Mouse (Mus musculus): ENCODE data around the gene Kiss1. TPM values are rescaled to one million over a fixed set of nuclear protein-coding genes. Genes with fewer than 3 reads are reported as not detected.

Kiss1 gene
- polyA plus RNA-seq (2012; ENCODE audit: insufficient read depth, insufficient read length, low replicate concordance, missing spikeins), result not detected in 2 replicates

- Histone ChIP-seq H3K4me1 (ENCODE audit: control insufficient read depth, insufficient read depth, low read length) (0 out of 2 replicates have a peak, but pooled peaks cover 9% of the 10 kb centered on the region), H3K4me3 (ENCODE audit: insufficient read depth, low read depth, low read length) (no peak within 1 kb of the TSS), H3K27ac (ENCODE audit: insufficient read depth, low read depth, low read length) (no peak within 1 kb of the TSS)
- TF ChIP-seq CTCF (IDR thresholded peaks at IDR 0.05; ENCODE audit: insufficient read depth, low read depth, low read length), result no peak
- no peak for TF ChIP-seq POLR2A (IDR thresholded peaks at IDR 0.05; ENCODE audit: insufficient read depth, low read depth, low read length)
- 64% methylated on average over 13 of the region's 13 CpGs for WGBS
Observed at GRCm38 (mm10) chr1:133321267-133321925, at the start of gene Kiss1. TSS of gene Kiss1 (plus strand) at chr1:133321875.

GRCm38 (mm10) chr1:133274163-133274562 is 47.5 kb upstream of the Kiss1 start:
- H3K4me3 ChIP-seq (ENCODE audit: insufficient read depth, low read depth, low read length), result no peak overlapping the region
- peaks cover under 1% of the 10 kb centered on the region; the same call in 1 of the 2 replicates for H3K4me1 ChIP-seq (ENCODE audit: control insufficient read depth, insufficient read depth, low read length)
- WGBS, result 97% methylated on average over 19 of the region's 19 CpGs
- H3K27ac ChIP-seq (ENCODE audit: insufficient read depth, low read depth, low read length), result no peak overlapping the region
- TF ChIP-seq POLR2A (IDR thresholded peaks at IDR 0.05; ENCODE audit: insufficient read depth, low read depth, low read length) (no peak), CTCF (IDR thresholded peaks at IDR 0.05; ENCODE audit: insufficient read depth, low read depth, low read length) (no peak)

GRCm38 (mm10) chr1:133276983-133277382 is 44.7 kb upstream of the Kiss1 start:
- WGBS, result 79% methylated on average over 5 of the region's 5 CpGs

GRCm38 (mm10) chr1:133278539-133278938 is 43.1 kb upstream of the Kiss1 start:
- no peak overlapping the region for H3K27ac ChIP-seq (ENCODE audit: insufficient read depth, low read depth, low read length)
- WGBS, result 87% methylated on average over 6 of the region's 6 CpGs
- TF ChIP-seq POLR2A (IDR thresholded peaks at IDR 0.05; ENCODE audit: insufficient read depth, low read depth, low read length), result no peak
- TF ChIP-seq CTCF (IDR thresholded peaks at IDR 0.05; ENCODE audit: insufficient read depth, low read depth, low read length), result no peak

More at GRCm38 (mm10) chr1:133276983-133277382, 44.7 kb upstream of the Kiss1 start:
- Histone ChIP-seq H3K27ac (ENCODE audit: insufficient read depth, low read depth, low read length) (no peak overlapping the region), H3K4me1 (ENCODE audit: control insufficient read depth, insufficient read depth, low read length) (peaks cover 3% of the 10 kb centered on the region), H3K4me3 (ENCODE audit: insufficient read depth, low read depth, low read length) (no peak overlapping the region)
- no peak for TF ChIP-seq POLR2A (IDR thresholded peaks at IDR 0.05; ENCODE audit: insufficient read depth, low read depth, low read length)
- TF ChIP-seq CTCF (IDR thresholded peaks at IDR 0.05; ENCODE audit: insufficient read depth, low read depth, low read length), result no peak

GRCm38 (mm10) chr1:133278946-133279631 is 42.6 kb upstream of the Kiss1 start:
- TF ChIP-seq POLR2A (IDR thresholded peaks at IDR 0.05; ENCODE audit: insufficient read depth, low read depth, low read length) (no peak), CTCF (IDR thresholded peaks at IDR 0.05; ENCODE audit: insufficient read depth, low read depth, low read length) (no peak)
- H3K27ac ChIP-seq (ENCODE audit: insufficient read depth, low read depth, low read length), result no peak overlapping the region

More at GRCm38 (mm10) chr1:133278539-133278938, 43.1 kb upstream of the Kiss1 start:
- Histone ChIP-seq H3K4me1 (ENCODE audit: control insufficient read depth, insufficient read depth, low read length) (peaks cover 3% of the 10 kb centered on the region), H3K4me3 (ENCODE audit: insufficient read depth, low read depth, low read length) (no peak overlapping the region)

GRCm38 (mm10) chr1:133279632-133280093 is 42.0 kb upstream of the Kiss1 start:
- Histone ChIP-seq H3K27ac (ENCODE audit: insufficient read depth, low read depth, low read length) (no peak overlapping the region), H3K4me3 (ENCODE audit: insufficient read depth, low read depth, low read length) (no peak overlapping the region), H3K4me1 (ENCODE audit: control insufficient read depth, insufficient read depth, low read length) (peaks cover 3% of the 10 kb centered on the region)
- TF ChIP-seq POLR2A (IDR thresholded peaks at IDR 0.05; ENCODE audit: insufficient read depth, low read depth, low read length) (no peak), CTCF (IDR thresholded peaks at IDR 0.05; ENCODE audit: insufficient read depth, low read depth, low read length) (no peak)
- WGBS, result 53% methylated on average over 11 of the region's 11 CpGs

More at GRCm38 (mm10) chr1:133278946-133279631, 42.6 kb upstream of the Kiss1 start:
- WGBS, result 82% methylated on average over 15 of the region's 15 CpGs
- Histone ChIP-seq H3K4me1 (ENCODE audit: control insufficient read depth, insufficient read depth, low read length) (peaks cover 3% of the 10 kb centered on the region), H3K4me3 (ENCODE audit: insufficient read depth, low read depth, low read length) (no peak overlapping the region)

- TF ChIP-seq POLR2A (IDR thresholded peaks at IDR 0.05; ENCODE audit: insufficient read depth, low read depth, low read length), result no peak
- TF ChIP-seq CTCF (IDR thresholded peaks at IDR 0.05; ENCODE audit: insufficient read depth, low read depth, low read length), result no peak
- WGBS, result 98% methylated on average over 2 of the region's 2 CpGs
- Histone ChIP-seq H3K27ac (ENCODE audit: insufficient read depth, low read depth, low read length) (no peak overlapping the region), H3K4me3 (ENCODE audit: insufficient read depth, low read depth, low read length) (no peak overlapping the region), H3K4me1 (ENCODE audit: control insufficient read depth, insufficient read depth, low read length) (peaks cover 3% of the 10 kb centered on the region)
Observed at GRCm38 (mm10) chr1:133280537-133280936, 41.1 kb upstream of the Kiss1 start.

GRCm38 (mm10) chr1:133285907-133286306 is 35.8 kb upstream of the Kiss1 start:
- TF ChIP-seq CTCF (IDR thresholded peaks at IDR 0.05; ENCODE audit: insufficient read depth, low read depth, low read length) (no peak), POLR2A (IDR thresholded peaks at IDR 0.05; ENCODE audit: insufficient read depth, low read depth, low read length) (no peak)
- whole genome bisulfite sequencing, result 92% methylated on average over 7 of the region's 7 CpGs
- H3K27ac ChIP-seq (ENCODE audit: insufficient read depth, low read depth, low read length), result no peak overlapping the region

GRCm38 (mm10) chr1:133287051-133287450 is 34.6 kb upstream of the Kiss1 start:
- Histone ChIP-seq H3K27ac (ENCODE audit: insufficient read depth, low read depth, low read length) (no peak overlapping the region), H3K4me3 (ENCODE audit: insufficient read depth, low read depth, low read length) (no peak overlapping the region), H3K4me1 (ENCODE audit: control insufficient read depth, insufficient read depth, low read length) (no peaks in the 10 kb centered on the region)
- TF ChIP-seq CTCF (IDR thresholded peaks at IDR 0.05; ENCODE audit: insufficient read depth, low read depth, low read length) (no peak), POLR2A (IDR thresholded peaks at IDR 0.05; ENCODE audit: insufficient read depth, low read depth, low read length) (no peak)
- 95% methylated on average over 4 of the region's 4 CpGs for WGBS

More at GRCm38 (mm10) chr1:133285907-133286306, 35.8 kb upstream of the Kiss1 start:
- Histone ChIP-seq H3K4me3 (ENCODE audit: insufficient read depth, low read depth, low read length) (no peak overlapping the region), H3K4me1 (ENCODE audit: control insufficient read depth, insufficient read depth, low read length) (no peaks in the 10 kb centered on the region)
